In genomic region chr11:115066768-115067167, GRCm38 (mm10) we compare ENCODE assay signal across 15 mouse cellular contexts. TPM values are rescaled to one million over a fixed set of nuclear protein-coding genes. Genes with fewer than 3 reads are reported as not detected.
DNase-seq lines count a peak whose midpoint lies in the region; ATAC-seq and TF ChIP-seq lines count a peak whose summit lies in the region.
"Had no signal": no experiment of that assay in that cellular context is flagged by ENCODE, and none has a peak within 500 bp of the region (broad histone marks: within the 10 kb centered on the region; RNA-seq: fewer than 3 reads in every experiment).

No protein-coding gene starts in this region.

- no peaks in the 10 kb centered on the region for H3K27me3 ChIP-seq in lung, postnatal 0 days (replicated peaks; ENCODE audit: insufficient read depth, low read length)
- no peaks in the 10 kb centered on the region for H3K27me3 ChIP-seq in stomach, postnatal 0 days (ENCODE audit: control insufficient read depth, insufficient read depth, low read length)

- no peak for ATAC-seq in lung, postnatal 0 days
- no peak for ATAC-seq in stomach, postnatal 0 days (ENCODE audit: low FRiP score, low TSS enrichment)
- no peak for ATAC-seq in cerebellum, adult (ENCODE audit: insufficient number of reproducible peaks, low FRiP score, low TSS enrichment)

- no peak for TF ChIP-seq EP300 in lung, postnatal 0 days (IDR thresholded peaks at IDR 0.05)
- TF ChIP-seq EP300 in stomach, postnatal 0 days (optimal IDR thresholded peaks at IDR 0.05): no peak

- intact Hi-C loops in heart, postnatal 10 days (cut with DNase I): no loop called here

- no peak overlapping the region for H3K4me3 ChIP-seq in lung, postnatal 0 days (ENCODE audit: low read depth, low read length)
- no peak overlapping the region for H3K4me3 ChIP-seq in bone marrow macrophage, adult 2 months (ENCODE audit: insufficient read depth, low read length)
- no peak overlapping the region for H3K4me3 ChIP-seq in stomach, postnatal 0 days (ENCODE audit: low read depth, low read length)
- H3K4me3 ChIP-seq: limb, embryonic 15.5 days; megakaryocyte, embryonic 14.5 days had no signal

- DNase-seq in heart, adult 9 months (ENCODE audit: low spot score in 2 of 2): peak; percentile 16 to 46
- no peak for DNase-seq in heart, postnatal 10 days
- peak; percentile 8 for DNase-seq in lung, postnatal 0 days (ENCODE audit: low spot score)
- DNase-seq in lung, postnatal 4 days: no peak
- no peak for DNase-seq in stomach, postnatal 0 days (ENCODE audit: low spot score)
- DNase-seq: kidney, adult 11 months; right cerebral cortex, adult 18-20 months had no signal

- H3K36me3 ChIP-seq in lung, postnatal 0 days (ENCODE audit: insufficient read depth, low read length): no peaks in the 10 kb centered on the region
- no peaks in the 10 kb centered on the region for H3K36me3 ChIP-seq in stomach, postnatal 0 days (ENCODE audit: control insufficient read depth, insufficient read depth, low read length)
- H3K36me3 ChIP-seq: limb, embryonic 15.5 days had no signal

- no peaks in the 10 kb centered on the region for H3K9me3 ChIP-seq in lung, postnatal 0 days (ENCODE audit: low read length)
- no peaks in the 10 kb centered on the region for H3K9me3 ChIP-seq in stomach, postnatal 0 days (ENCODE audit: control insufficient read depth, low read length)
- H3K9me3 ChIP-seq: limb, embryonic 15.5 days; megakaryocyte, embryonic 14.5 days had no signal

- no peak for TF ChIP-seq POLR2A in bone marrow macrophage, adult 2 months (IDR thresholded peaks at IDR 0.05; ENCODE audit: borderline replicate concordance, low read depth, low read length)

- TF ChIP-seq CTCF in lung, postnatal 0 days (IDR thresholded peaks at IDR 0.05): peak; percentile 2; the same call in 1 of the 2 replicates
- TF ChIP-seq CTCF in bone marrow macrophage, adult 2 months (IDR thresholded peaks at IDR 0.05; ENCODE audit: low read depth, low read length): no peak
- TF ChIP-seq CTCF in stomach, postnatal 0 days (IDR thresholded peaks at IDR 0.05; ENCODE audit: low read depth): peak; percentile 21

- no peak overlapping the region for H3K4me2 ChIP-seq in lung, postnatal 0 days (replicated peaks; ENCODE audit: low read depth, low read length)
- H3K4me2 ChIP-seq in stomach, postnatal 0 days (replicated peaks; ENCODE audit: low read depth): no peak overlapping the region
- H3K4me2 ChIP-seq: limb, embryonic 15.5 days had no signal

- H3K27ac ChIP-seq in lung, postnatal 0 days (ENCODE audit: low read length): no peak overlapping the region
- peak overlapping the region; percentile 72 for H3K27ac ChIP-seq in bone marrow macrophage, adult 2 months (ENCODE audit: insufficient read depth, low read depth, low read length)
- H3K27ac ChIP-seq in stomach, postnatal 0 days (replicated peaks): no peak overlapping the region
- H3K27ac ChIP-seq: limb, embryonic 15.5 days had no signal

- 55% methylated on average over 6 of the region's 6 CpGs for WGBS in lung, postnatal 0 days
- 66% methylated on average over 6 of the region's 6 CpGs for WGBS in stomach, postnatal 0 days

- H3K4me1 ChIP-seq in lung, postnatal 0 days (ENCODE audit: insufficient read depth, low read depth, low read length): 0 out of 2 replicates have a peak, but pooled peaks cover 3% of the 10 kb centered on the region
- peaks cover 40% of the 10 kb centered on the region for H3K4me1 ChIP-seq in bone marrow macrophage, adult 2 months (ENCODE audit: control insufficient read depth, insufficient read depth, low read length)
- no peaks in the 10 kb centered on the region for H3K4me1 ChIP-seq in stomach, postnatal 0 days (replicated peaks; ENCODE audit: control insufficient read depth, insufficient read depth)

- H3K9ac ChIP-seq in lung, postnatal 0 days (replicated peaks; ENCODE audit: low read depth): no peak overlapping the region
- no peak overlapping the region for H3K9ac ChIP-seq in stomach, postnatal 0 days (ENCODE audit: low read length)
- H3K9ac ChIP-seq: limb, embryonic 15.5 days had no signal

RNA-seq across cellular contexts. Expression of gene Cd300e, which starts 4.8 kb away (rescaled TPM):
- under 1 TPM; 0.29 to 0.35 TPM for total RNA-seq in heart, postnatal 10 days (2021)
- 0.21 and 0.31 TPM in 2 replicates for polyA plus RNA-seq in lung, postnatal 0 days (2015; fragmentation: Nextera tagmentation; extraction: Ambion mirVana)
- 10.0 and 11.1 TPM in 2 replicates for polyA plus RNA-seq in bone marrow macrophage, adult 2 months (2012; ENCODE audit: insufficient read depth, insufficient read length, missing spikeins)
- polyA plus RNA-seq in stomach, postnatal 0 days (2015; fragmentation: Nextera tagmentation; extraction: Ambion mirVana): 0.07 TPM in 1 of 2 replicates, not detected in the other
- total RNA-seq: hematopoietic stem cell, adult 5-6 weeks had no signal
- polyA plus RNA-seq: forebrain, embryonic 11.5 days had no signal

RNA-seq across cellular contexts. Expression of gene Cd300ld3, which starts 18.6 kb away (rescaled TPM):
- total RNA-seq in heart, postnatal 10 days (2021): 1 to 10 TPM; 1.2 to 2.9 TPM
- not detected in 2 replicates for polyA plus RNA-seq in lung, postnatal 0 days (2015; fragmentation: Nextera tagmentation; extraction: Ambion mirVana)
- polyA plus RNA-seq in bone marrow macrophage, adult 2 months (2012; ENCODE audit: insufficient read depth, insufficient read length, missing spikeins): 542 and 670 TPM in 2 replicates
- not detected in 2 replicates for polyA plus RNA-seq in stomach, postnatal 0 days (2015; fragmentation: Nextera tagmentation; extraction: Ambion mirVana)
- total RNA-seq: hematopoietic stem cell, adult 5-6 weeks had no signal
- polyA plus RNA-seq: embryonic facial prominence, embryonic 14.5 days; forebrain, embryonic 11.5 days; limb, embryonic 15.5 days had no signal

RNA-seq across cellular contexts. Expression of gene Rab37, which starts 24.5 kb away (rescaled TPM):
- total RNA-seq in heart, postnatal 10 days (2021): 1 to 10 TPM; 1.4 to 1.6 TPM
- 0.56 and 0.85 TPM in 2 replicates for polyA plus RNA-seq in lung, postnatal 0 days (2015; fragmentation: Nextera tagmentation; extraction: Ambion mirVana)
- not detected in 2 replicates for polyA plus RNA-seq in bone marrow macrophage, adult 2 months (2012; ENCODE audit: insufficient read depth, insufficient read length, missing spikeins)
- 1.7 TPM in 2 replicates for polyA plus RNA-seq in stomach, postnatal 0 days (2015; fragmentation: Nextera tagmentation; extraction: Ambion mirVana)

RNA-seq across cellular contexts. Expression of gene Cd300ld5, which starts 29.2 kb away (rescaled TPM):
- total RNA-seq in heart, postnatal 10 days (2021): 1 to 10 TPM; 3.9 to 5.0 TPM
- polyA plus RNA-seq in lung, postnatal 0 days (2015; fragmentation: Nextera tagmentation; extraction: Ambion mirVana): not detected in 2 replicates
- polyA plus RNA-seq in bone marrow macrophage, adult 2 months (2012; ENCODE audit: insufficient read depth, insufficient read length, missing spikeins): 16.3 and 17.2 TPM in 2 replicates
- polyA plus RNA-seq in stomach, postnatal 0 days (2015; fragmentation: Nextera tagmentation; extraction: Ambion mirVana): not detected in 2 replicates
- total RNA-seq: hematopoietic stem cell, adult 5-6 weeks had no signal
- polyA plus RNA-seq: embryonic facial prominence, embryonic 14.5 days; forebrain, embryonic 11.5 days; large intestine, adult 2 months; limb, embryonic 15.5 days had no signal

RNA-seq across cellular contexts. Expression of gene Cd300ld4, which starts 40.0 kb away (rescaled TPM):
- total RNA-seq in heart, postnatal 10 days (2021): not detected
- polyA plus RNA-seq in lung, postnatal 0 days (2015; fragmentation: Nextera tagmentation; extraction: Ambion mirVana): not detected in 2 replicates
- polyA plus RNA-seq in bone marrow macrophage, adult 2 months (2012; ENCODE audit: insufficient read depth, insufficient read length, missing spikeins): 28.8 and 32.2 TPM in 2 replicates
- not detected in 2 replicates for polyA plus RNA-seq in stomach, postnatal 0 days (2015; fragmentation: Nextera tagmentation; extraction: Ambion mirVana)
- total RNA-seq: hematopoietic stem cell, adult 5-6 weeks had no signal
- polyA plus RNA-seq: embryonic facial prominence, embryonic 14.5 days; forebrain, embryonic 11.5 days; limb, embryonic 15.5 days had no signal

Comparison
In these comparisons a context has a peak if more than half of its experiments do, and no peak if none do; other contexts are left out.
1. DNase-seq: peak in heart, adult 9 months (2 of 2) and lung, postnatal 0 days (single experiment); none in heart, postnatal 10 days (0 of 2), lung, postnatal 4 days (0 of 2) and stomach, postnatal 0 days (single experiment).
2. RNA of gene Cd300ld3, which starts 18.6 kb away (polyA plus RNA-seq): 542 to 670 TPM in bone marrow macrophage, adult 2 months; not detected in lung, postnatal 0 days and not detected in stomach, postnatal 0 days; every median in the first group is over 100 times any median in the second.